In genomic region chr5:103424678-103425319, GRCm38 (mm10) we compare ENCODE assay signal across 8 mouse cellular contexts. TPM values are rescaled to one million over a fixed set of nuclear protein-coding genes. Genes with fewer than 3 reads are reported as not detected.
DNase-seq lines count a peak whose midpoint lies in the region; ATAC-seq and TF ChIP-seq lines count a peak whose summit lies in the region.

Gene Ptpn13 (plus strand): TSS chr5:103425192.

- peaks cover 43% of the 10 kb centered on the region for H3K27me3 ChIP-seq in E14TG2a.4 (ENCODE audit: insufficient read depth, low read length)
- no peaks in the 10 kb centered on the region for H3K27me3 ChIP-seq in forebrain, embryonic 11.5 days (ENCODE audit: control insufficient read depth, insufficient read depth, low read length)
- H3K27me3 ChIP-seq in heart, embryonic 15.5 days = no peaks in the 10 kb centered on the region
- peaks cover 29% of the 10 kb centered on the region for H3K27me3 ChIP-seq in liver, embryonic 13.5 days
- H3K27me3 ChIP-seq in neural tube, embryonic 12.5 days (replicated peaks) = no peaks in the 10 kb centered on the region

- peak within 1 kb of the TSS; percentile 91 for H3K4me3 ChIP-seq in E14TG2a.4 (replicated peaks; ENCODE audit: low read length)
- peak within 1 kb of the TSS; percentile 91 for H3K4me3 ChIP-seq in forebrain, embryonic 11.5 days (ENCODE audit: low read depth, low read length)
- H3K4me3 ChIP-seq in heart, embryonic 15.5 days = peak within 1 kb of the TSS; percentile 90
- H3K4me3 ChIP-seq in liver, embryonic 13.5 days (replicated peaks) = peak within 1 kb of the TSS; percentile 74
- peak within 1 kb of the TSS; percentile 88 for H3K4me3 ChIP-seq in neural tube, embryonic 12.5 days

- under 1% methylated on average over 52 of the region's 55 CpGs for WGBS in forebrain, embryonic 11.5 days
- under 1% methylated on average over 55 of the region's 55 CpGs for WGBS in heart, embryonic 15.5 days
- WGBS in liver, embryonic 13.5 days (ENCODE audit: insufficient replicate concordance) = under 1% methylated on average over 55 of the region's 55 CpGs
- under 1% methylated on average over 55 of the region's 55 CpGs for WGBS in neural tube, embryonic 12.5 days

- no peak for TF ChIP-seq CTCF in E14TG2a.4 (conservative IDR thresholded peaks at IDR 0.05; ENCODE audit: low read length)

- peaks cover 81% of the 10 kb centered on the region for H3K4me1 ChIP-seq in E14TG2a.4 (replicated peaks; ENCODE audit: low read depth, low read length)
- peaks cover 13% of the 10 kb centered on the region for H3K4me1 ChIP-seq in forebrain, embryonic 11.5 days (replicated peaks; ENCODE audit: control insufficient read depth, insufficient read depth, low read length)
- peaks cover 30% of the 10 kb centered on the region for H3K4me1 ChIP-seq in heart, embryonic 15.5 days (replicated peaks)
- H3K4me1 ChIP-seq in liver, embryonic 13.5 days (replicated peaks) = peaks cover 50% of the 10 kb centered on the region
- peaks cover 31% of the 10 kb centered on the region for H3K4me1 ChIP-seq in neural tube, embryonic 12.5 days

- peak within 1 kb of the TSS; percentile 76 for H3K4me2 ChIP-seq in forebrain, embryonic 11.5 days (ENCODE audit: low read depth, low read length, severe bottlenecking)
- H3K4me2 ChIP-seq in heart, embryonic 15.5 days = peak within 1 kb of the TSS; percentile 87
- H3K4me2 ChIP-seq in liver, embryonic 13.5 days = peak within 1 kb of the TSS; percentile 99
- peak within 1 kb of the TSS; percentile 88 for H3K4me2 ChIP-seq in neural tube, embryonic 12.5 days (replicated peaks)

- peak within 1 kb of the TSS; percentile 85 for H3K9ac ChIP-seq in forebrain, embryonic 11.5 days (ENCODE audit: low read length)
- H3K9ac ChIP-seq in heart, embryonic 15.5 days = peak within 1 kb of the TSS; percentile 81
- H3K9ac ChIP-seq in liver, embryonic 13.5 days = peak within 1 kb of the TSS; percentile 75
- peak within 1 kb of the TSS; percentile 88 for H3K9ac ChIP-seq in neural tube, embryonic 12.5 days

- peak within 1 kb of the TSS; percentile 82 for H3K27ac ChIP-seq in forebrain, embryonic 11.5 days (ENCODE audit: low read depth, low read length)
- peak within 1 kb of the TSS; percentile 88 for H3K27ac ChIP-seq in heart, embryonic 15.5 days
- no peak within 1 kb of the TSS; the same call in 1 of the 2 replicates for H3K27ac ChIP-seq in liver, embryonic 13.5 days
- peak within 1 kb of the TSS; percentile 46 for H3K27ac ChIP-seq in neural tube, embryonic 12.5 days

- ATAC-seq in forebrain, embryonic 11.5 days (replicated peaks; ENCODE audit: low FRiP score) = peak; percentile 98
- peak; percentile 98 for ATAC-seq in heart, embryonic 15.5 days (replicated peaks; ENCODE audit: insufficient number of reproducible peaks, insufficient read depth, low FRiP score, low read depth)
- ATAC-seq in liver, embryonic 13.5 days (ENCODE audit: low read depth) = peak; percentile 97
- peak; percentile 98 for ATAC-seq in neural tube, embryonic 12.5 days (ENCODE audit: low FRiP score, low read depth)

- peak; percentile 73 for DNase-seq in c-Kit-positive CD71-negative TER-119-negative erythroid progenitor cells, embryonic 14.5 days (ENCODE audit: low read depth)
- DNase-seq in forebrain, embryonic 11.5 days (ENCODE audit: low spot score) = peak; percentile 99
- peak; percentile 98 to 99 for DNase-seq in kidney, postnatal 25 days
- peak; percentile 89 for DNase-seq in liver, embryonic 13.5 days
- peak; percentile 39 for DNase-seq in telencephalon, adult 2 months (ENCODE audit: low read depth, low spot score)

- no peaks in the 10 kb centered on the region for H3K9me3 ChIP-seq in E14TG2a.4 (ENCODE audit: low read length)
- H3K9me3 ChIP-seq in forebrain, embryonic 11.5 days (ENCODE audit: control insufficient read depth, low read length) = no peaks in the 10 kb centered on the region
- H3K9me3 ChIP-seq in heart, embryonic 15.5 days (replicated peaks) = no peaks in the 10 kb centered on the region
- H3K9me3 ChIP-seq in liver, embryonic 13.5 days (replicated peaks) = no peaks in the 10 kb centered on the region
- H3K9me3 ChIP-seq in neural tube, embryonic 12.5 days = no peaks in the 10 kb centered on the region

- H3K36me3 ChIP-seq in E14TG2a.4 (ENCODE audit: insufficient read depth, low read length) = no peaks in the 10 kb centered on the region
- H3K36me3 ChIP-seq in forebrain, embryonic 11.5 days (ENCODE audit: control insufficient read depth, insufficient read depth, low read length) = no peaks in the 10 kb centered on the region
- H3K36me3 ChIP-seq in heart, embryonic 15.5 days = no peaks in the 10 kb centered on the region
- no peaks in the 10 kb centered on the region for H3K36me3 ChIP-seq in liver, embryonic 13.5 days
- no peaks in the 10 kb centered on the region for H3K36me3 ChIP-seq in neural tube, embryonic 12.5 days

RNA-seq across cellular contexts. Expression of gene Ptpn13, which starts in this region (rescaled TPM):
- polyA plus RNA-seq in forebrain, embryonic 11.5 days (2014; fragmentation: Nextera tagmentation; extraction: Ambion mirVana) = 17.4 and 20.3 TPM in 2 replicates
- polyA plus RNA-seq in heart, embryonic 15.5 days (2015; fragmentation: Nextera tagmentation; extraction: Ambion mirVana) = 5.9 and 8.8 TPM in 2 replicates
- polyA plus RNA-seq in liver, embryonic 13.5 days (2015; fragmentation: Nextera tagmentation; extraction: Ambion mirVana) = 0.99 and 1.3 TPM in 2 replicates
- 14.1 and 14.4 TPM in 2 replicates for polyA plus RNA-seq in neural tube, embryonic 12.5 days (2016; fragmentation: Nextera tagmentation; extraction: Ambion mirVana)

Comparison
In these comparisons a context has a peak if more than half of its experiments do, and no peak if none do; other contexts are left out.
1. DNase-seq: peak in every context shown above with its lines; median percentile 99 in forebrain, embryonic 11.5 days; 98 in kidney, postnatal 25 days; 89 in liver, embryonic 13.5 days; 73 in c-Kit-positive CD71-negative TER-119-negative erythroid progenitor cells, embryonic 14.5 days; 39 in telencephalon, adult 2 months.